Mouse (Mus musculus) right cerebral cortex, postnatal 10 days (tissue): ENCODE measurements around the gene Vmp1.
A peak's percentile ranks its signal among the peaks of the same experiment; 100 is the strongest.

Experiments
- DNase-seq, 2 experiments: peaks; one replicate each; pipeline ENCODE4 v3.0.0; 2021; ENCODE audit warnings: low spot score in 2 of 2

Vmp1 gene

GRCm38 (mm10) chr11:86585598-86585984, 98.0 kb downstream of the Vmp1 start:
- DNase-seq = no peak

GRCm38 (mm10) chr11:86584898-86585597, 98.6 kb downstream of the Vmp1 start:
- no peak for DNase-seq

GRCm38 (mm10) chr11:86583990-86584897, 99.4 kb downstream of the Vmp1 start:
- DNase-seq = no peak

GRCm38 (mm10) chr11:86583313-86583825, 100.3 kb downstream of the Vmp1 start:
- DNase-seq = no peak

- no peak for DNase-seq
These were observed 100.9 kb downstream of the Vmp1 start for GRCm38 (mm10) chr11:86582543-86583260.

- DNase-seq = no peak
These were observed 101.6 kb downstream of the Vmp1 start for GRCm38 (mm10) chr11:86581943-86582542.

GRCm38 (mm10) chr11:86581250-86581753, 102.3 kb downstream of the Vmp1 start:
- DNase-seq = no peak

- DNase-seq = no peak
These were observed 103.1 kb downstream of the Vmp1 start for GRCm38 (mm10) chr11:86580319-86581113.

- no peak for DNase-seq
These were observed 103.8 kb downstream of the Vmp1 start for GRCm38 (mm10) chr11:86579731-86580318.

GRCm38 (mm10) chr11:86578809-86579730, 104.6 kb downstream of the Vmp1 start:
- DNase-seq = peak in 1 of 2 experiments; percentile 45

- DNase-seq = no peak
These were observed 105.4 kb downstream of the Vmp1 start for GRCm38 (mm10) chr11:86578106-86578808.

- DNase-seq = no peak
These were observed 106.4 kb downstream of the Vmp1 start for GRCm38 (mm10) chr11:86577231-86577630.

GRCm38 (mm10) chr11:86575632-86576378, 107.8 kb downstream of the Vmp1 start:
- DNase-seq = no peak

- DNase-seq = no peak
These were observed 109.2 kb downstream of the Vmp1 start for GRCm38 (mm10) chr11:86574408-86574807.

- DNase-seq = no peak
These were observed 109.9 kb downstream of the Vmp1 start for GRCm38 (mm10) chr11:86573646-86574231.

GRCm38 (mm10) chr11:86572623-86573022, 111.0 kb downstream of the Vmp1 start:
- DNase-seq = no peak

- no peak for DNase-seq
These were observed 111.8 kb downstream of the Vmp1 start for GRCm38 (mm10) chr11:86571871-86572270.
